Mouse (Mus musculus) small intestine, adult 2 months (tissue): ENCODE results near the gene 4933424G06Rik.

Experiments
- CTCF ChIP-seq: fragments of 200-500 bp; IDR thresholded peaks from 2 replicates; pipeline ENCODE4 v1.5.1; 2012; ENCODE audit warnings: low read depth, mild to moderate bottlenecking, control low read depth, inconsistent platforms, low read length, moderate library complexity, mixed read lengths; ENCODE audit not compliant: insufficient replicate concordance, insufficient read length; ENCODE audit errors: extremely low read depth
- POLR2A ChIP-seq: fragments of 200-500 bp; IDR thresholded peaks from 2 replicates; pipeline ENCODE4 v1.6.1; 2012; ENCODE audit warnings: low read depth, mild to moderate bottlenecking, control low read depth, inconsistent platforms, low read length, moderate library complexity

GRCm38 (mm10) chr1:36760401-36760800 is 50.5 kb downstream of the 4933424G06Rik start:
- no peak for TF ChIP-seq POLR2A
- no peak for TF ChIP-seq CTCF
